Mouse (Mus musculus): ENCODE measurements around the gene Tfap4.

Tfap4 gene

GRCm38 (mm10) chr16:4559715-4560144, at the start of gene Tfap4:
Tfap4 (minus strand) TSS chr16:4559854.
- DNase-seq (ENCODE audit: low spot score in 2 of 2), result peak; percentile 85 to 88

GRCm38 (mm10) chr16:4608532-4609059, 48.9 kb upstream of the Tfap4 start:
- no peak for DNase-seq (ENCODE audit: low spot score in 2 of 2)

GRCm38 (mm10) chr16:4607818-4608531, 48.3 kb upstream of the Tfap4 start:
- peak; percentile 78 to 82 for DNase-seq (ENCODE audit: low spot score in 2 of 2)

- peak in 1 of 2 experiments; percentile 34 for DNase-seq (ENCODE audit: low spot score in 2 of 2)
These were observed 46.9 kb upstream of the Tfap4 start for GRCm38 (mm10) chr16:4606431-4607084.

GRCm38 (mm10) chr16:4605514-4606131, 46.0 kb upstream of the Tfap4 start:
- DNase-seq (ENCODE audit: low spot score in 2 of 2), result no peak

- no peak for DNase-seq (ENCODE audit: low spot score in 2 of 2)
These were observed 44.7 kb upstream of the Tfap4 start for GRCm38 (mm10) chr16:4604293-4604837.

- no peak for DNase-seq (ENCODE audit: low spot score in 2 of 2)
These were observed 43.8 kb upstream of the Tfap4 start for GRCm38 (mm10) chr16:4603453-4603837.

GRCm38 (mm10) chr16:4602766-4603452, 43.3 kb upstream of the Tfap4 start:
- DNase-seq (ENCODE audit: low spot score in 2 of 2), result peak in 1 of 2 experiments; percentile 64

- no peak for DNase-seq (ENCODE audit: low spot score in 2 of 2)
These were observed 42.5 kb upstream of the Tfap4 start for GRCm38 (mm10) chr16:4602189-4602588.

GRCm38 (mm10) chr16:4600701-4601310, 41.2 kb upstream of the Tfap4 start:
- DNase-seq (ENCODE audit: low spot score in 2 of 2), result no peak

- no peak for DNase-seq (ENCODE audit: low spot score in 2 of 2)
These were observed 40.0 kb upstream of the Tfap4 start for GRCm38 (mm10) chr16:4599616-4600015.

GRCm38 (mm10) chr16:4598891-4599543, 39.4 kb upstream of the Tfap4 start:
- no peak for DNase-seq (ENCODE audit: low spot score in 2 of 2)

GRCm38 (mm10) chr16:4598041-4598440, 38.4 kb upstream of the Tfap4 start:
- DNase-seq (ENCODE audit: low spot score in 2 of 2), result no peak

- peak in 1 of 2 experiments; percentile 33 for DNase-seq (ENCODE audit: low spot score in 2 of 2)
These were observed 37.6 kb upstream of the Tfap4 start for GRCm38 (mm10) chr16:4597296-4597695.

- no peak for DNase-seq (ENCODE audit: low spot score in 2 of 2)
These were observed 37.2 kb upstream of the Tfap4 start for GRCm38 (mm10) chr16:4596836-4597235.

- no peak for DNase-seq (ENCODE audit: low spot score in 2 of 2)
These were observed 36.6 kb upstream of the Tfap4 start for GRCm38 (mm10) chr16:4596141-4596728.

GRCm38 (mm10) chr16:4595527-4595963, 35.9 kb upstream of the Tfap4 start:
- peak in 1 of 2 experiments; percentile 56 for DNase-seq (ENCODE audit: low spot score in 2 of 2)

GRCm38 (mm10) chr16:4594814-4595526, 35.3 kb upstream of the Tfap4 start:
- DNase-seq (ENCODE audit: low spot score in 2 of 2), result peak in 1 of 2 experiments; percentile 40

Data from urinary bladder, postnatal 4 days (tissue).